Mouse (Mus musculus) layer of hippocampus, postnatal 36 days (tissue): ENCODE measurements around the gene Pin1. TPM values are rescaled to one million over a fixed set of nuclear protein-coding genes. Genes with fewer than 3 reads are reported as not detected.

Experiments
- DNase-seq, 2 experiments: peaks; one replicate each; pipeline ENCODE4 v3.0.0; 2022
- total RNA-seq, 2 experiments: library from RNA; stranded (reverse); gene quantifications; 2 replicates each; pipeline ENCODE4 v1.2.3; 2021

Gene Pin1
- total RNA-seq, 2 experiments from 2014 or later: 35.1 to 35.4 TPM

- no peak for DNase-seq
Observed at GRCm38 (mm10) chr9:20703832-20704380, 52.0 kb downstream of the Pin1 start.

- no peak for DNase-seq
Observed at GRCm38 (mm10) chr9:20705420-20705819, 53.5 kb downstream of the Pin1 start.

GRCm38 (mm10) chr9:20705981-20706380 is 54.1 kb downstream of the Pin1 start:
- no peak for DNase-seq

GRCm38 (mm10) chr9:20710471-20710870 is 58.6 kb downstream of the Pin1 start:
- no peak for DNase-seq

DNA sequence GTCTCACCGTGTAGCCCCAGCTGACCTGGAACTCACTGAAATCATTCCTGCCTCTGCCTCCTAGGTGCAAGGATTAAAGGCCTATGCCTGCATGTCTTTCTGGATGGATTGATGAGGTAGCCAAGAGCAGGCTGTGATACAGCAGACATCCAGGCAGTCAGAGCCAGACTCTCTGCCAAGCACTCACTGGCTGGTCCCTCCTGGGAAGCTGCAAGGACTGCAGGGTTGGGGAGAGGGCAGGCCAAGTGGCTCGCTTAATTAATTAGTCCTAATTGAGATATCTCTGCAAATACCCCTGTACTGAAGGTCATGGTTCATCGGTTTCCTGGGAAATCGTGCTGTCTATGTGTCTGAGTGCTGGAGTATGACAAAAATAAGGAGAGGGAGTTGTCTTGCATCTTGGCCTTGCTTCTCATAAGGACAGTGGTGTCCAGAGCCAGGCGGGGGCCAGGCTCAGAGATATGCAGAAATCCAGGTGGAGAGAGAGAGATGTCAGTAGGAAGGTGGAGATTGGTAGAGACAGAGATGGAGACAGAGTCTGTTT is 61.1 kb downstream of the Pin1 start:
- DNase-seq: no peak

DNA sequence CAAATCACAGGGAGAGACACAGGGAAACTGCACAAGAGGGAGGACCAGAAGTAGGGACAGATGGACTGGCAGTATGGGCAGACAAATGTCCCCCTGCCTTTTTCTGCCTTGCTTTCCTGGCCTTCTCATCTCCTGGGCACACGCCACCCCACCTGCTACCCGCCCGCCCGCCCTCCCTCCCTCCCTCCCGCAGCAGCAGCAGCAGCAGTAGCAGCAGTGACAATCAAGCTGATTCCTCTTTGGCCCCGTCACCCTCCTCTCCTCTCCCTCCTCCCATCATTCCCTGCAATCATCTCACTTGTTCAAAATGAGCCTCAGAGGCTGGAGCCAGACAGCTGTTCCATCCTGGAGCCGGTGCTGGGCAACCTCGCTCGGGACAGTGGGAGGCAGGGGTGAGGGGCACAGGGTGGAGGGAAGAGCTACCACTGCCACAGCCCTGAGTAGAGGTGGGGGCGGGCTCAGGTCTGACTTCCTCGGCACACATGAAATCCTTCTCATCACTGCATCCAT is 61.6 kb downstream of the Pin1 start:
- DNase-seq: no peak

DNA sequence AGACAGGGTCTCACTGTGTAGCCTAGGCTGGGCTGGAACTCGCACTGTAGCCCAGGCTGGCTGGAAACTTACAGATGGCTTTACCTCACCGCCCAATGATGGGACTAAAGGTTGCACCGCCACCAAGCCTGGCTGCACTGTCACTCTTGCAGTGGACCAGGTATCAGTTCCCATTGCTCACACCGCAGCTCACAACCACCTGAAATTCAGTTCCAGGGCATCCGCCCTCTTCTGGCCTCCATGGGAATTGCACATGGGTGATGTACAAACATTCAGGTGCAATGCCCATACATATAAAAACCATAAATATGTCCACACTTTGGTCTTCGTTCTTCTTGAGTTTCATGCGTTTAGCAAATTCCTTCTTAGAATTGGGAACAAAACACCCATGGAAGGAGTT is 63.4 kb downstream of the Pin1 start:
- DNase-seq: no peak

Other genes with a start within 250 kb of the Pin1 start
- gene Zfp26, start 191.9 kb upstream of the Pin1 start, total RNA-seq: 10 to 100 TPM; 24.2 to 28.6 TPM
- 10 to 100 TPM; 25.2 to 32.8 TPM for gene Zfp426, start 159.3 kb upstream of the Pin1 start, total RNA-seq
- gene Zfp266, start 130.7 kb upstream of the Pin1 start, total RNA-seq: 10 to 100 TPM; 44.3 to 45.1 TPM
- gene Zfp846, start 70.8 kb upstream of the Pin1 start, total RNA-seq: 10 to 100 TPM; 23.9 to 24.8 TPM
- 100 to 1,000 TPM; 295 to 327 TPM for gene Ubl5, start 9.2 kb upstream of the Pin1 start, total RNA-seq
- 10 to 100 TPM; 19.6 to 22.6 TPM for gene Fbxl12, start 7.3 kb upstream of the Pin1 start, total RNA-seq
- 10 to 100 TPM; 36.1 to 39.1 TPM for gene Olfm2, start 94.3 kb downstream of the Pin1 start, total RNA-seq
- gene Col5a3, start 163.0 kb downstream of the Pin1 start, total RNA-seq: 1 to 10 TPM; 1.3 to 2.0 TPM
- not detected for gene Rdh8, start 166.4 kb downstream of the Pin1 start, total RNA-seq
- 10 to 100 TPM; 68.4 to 69.6 TPM for gene A230050P20Rik, start 216.5 kb downstream of the Pin1 start, total RNA-seq
- gene Angptl6, start 227.6 kb downstream of the Pin1 start, total RNA-seq: 1 to 10 TPM; 9.8 to 9.9 TPM
- gene Ppan, start 236.1 kb downstream of the Pin1 start, total RNA-seq: 10 to 100 TPM; 19.8 to 24.9 TPM
- gene Eif3g, start 246.5 kb downstream of the Pin1 start, total RNA-seq: 100 to 1,000 TPM; 120 to 127 TPM